Mouse (Mus musculus): ENCODE data around the gene Cacna1c. TPM values are rescaled to one million over a fixed set of nuclear protein-coding genes. Genes with fewer than 3 reads are reported as not detected.

Cacna1c gene
- polyA plus RNA-seq, 1 experiment from 2014 or later: 9.8 TPM

GRCm38 (mm10) chr6:118817928-118818503 lies 378.2 kb downstream of the Cacna1c start:
- no peak overlapping the region for H3K4me2 ChIP-seq (replicated peaks; ENCODE audit: low read depth, low read length)
- no peaks in the 10 kb centered on the region for H3K36me3 ChIP-seq (ENCODE audit: control insufficient read depth, insufficient read depth, low read length)
- H3K27ac ChIP-seq (ENCODE audit: low read length): no peak overlapping the region
- H3K27me3 ChIP-seq (ENCODE audit: control insufficient read depth, insufficient read depth, low read length): no peaks in the 10 kb centered on the region
- no peak overlapping the region for H3K9ac ChIP-seq (replicated peaks; ENCODE audit: low read depth, low read length)
- ATAC-seq (ENCODE audit: insufficient number of reproducible peaks, insufficient read depth, low FRiP score, low read depth): no peak
- peaks cover 3% of the 10 kb centered on the region; the same call in 1 of the 2 replicates for H3K4me1 ChIP-seq (ENCODE audit: control insufficient read depth, insufficient read depth, low read length)
- H3K9me3 ChIP-seq (ENCODE audit: control insufficient read depth, low read depth, low read length): no peaks in the 10 kb centered on the region
- H3K4me3 ChIP-seq (ENCODE audit: low read depth, low read length): no peak overlapping the region
- 50% methylated on average over 5 of the region's 5 CpGs for WGBS

- H3K4me1 ChIP-seq (ENCODE audit: control insufficient read depth, insufficient read depth, low read length): peaks cover 3% of the 10 kb centered on the region; the same call in 1 of the 2 replicates
- H3K27ac ChIP-seq (ENCODE audit: low read length): no peak overlapping the region
- no peak overlapping the region for H3K4me2 ChIP-seq (replicated peaks; ENCODE audit: low read depth, low read length)
- no peaks in the 10 kb centered on the region for H3K27me3 ChIP-seq (ENCODE audit: control insufficient read depth, insufficient read depth, low read length)
- ATAC-seq (ENCODE audit: insufficient number of reproducible peaks, insufficient read depth, low FRiP score, low read depth): no peak
- no peaks in the 10 kb centered on the region for H3K9me3 ChIP-seq (ENCODE audit: control insufficient read depth, low read depth, low read length)
- no peak overlapping the region for H3K4me3 ChIP-seq (ENCODE audit: low read depth, low read length)
- no peaks in the 10 kb centered on the region for H3K36me3 ChIP-seq (ENCODE audit: control insufficient read depth, insufficient read depth, low read length)
- no peak overlapping the region for H3K9ac ChIP-seq (replicated peaks; ENCODE audit: low read depth, low read length)
- WGBS: 82% methylated on average over 6 of the region's 6 CpGs
Observed at GRCm38 (mm10) chr6:118816253-118816652, 380.0 kb downstream of the Cacna1c start.

GRCm38 (mm10) chr6:118812556-118812955 lies 383.7 kb downstream of the Cacna1c start:
- ATAC-seq (ENCODE audit: insufficient number of reproducible peaks, insufficient read depth, low FRiP score, low read depth): no peak
- Histone ChIP-seq H3K4me1 (ENCODE audit: control insufficient read depth, insufficient read depth, low read length) (no peaks in the 10 kb centered on the region), H3K4me3 (ENCODE audit: low read depth, low read length) (no peak overlapping the region), H3K9ac (replicated peaks; ENCODE audit: low read depth, low read length) (no peak overlapping the region), H3K27ac (ENCODE audit: low read length) (no peak overlapping the region), H3K36me3 (ENCODE audit: control insufficient read depth, insufficient read depth, low read length) (no peaks in the 10 kb centered on the region), H3K27me3 (ENCODE audit: control insufficient read depth, insufficient read depth, low read length) (no peaks in the 10 kb centered on the region), H3K4me2 (replicated peaks; ENCODE audit: low read depth, low read length) (no peak overlapping the region), H3K9me3 (ENCODE audit: control insufficient read depth, low read depth, low read length) (no peaks in the 10 kb centered on the region)
- 70% methylated on average over 3 of the region's 3 CpGs for WGBS

- ATAC-seq (ENCODE audit: insufficient number of reproducible peaks, insufficient read depth, low FRiP score, low read depth): no peak
- no peak overlapping the region for H3K4me3 ChIP-seq (ENCODE audit: low read depth, low read length)
- H3K27me3 ChIP-seq (ENCODE audit: control insufficient read depth, insufficient read depth, low read length): no peaks in the 10 kb centered on the region
- H3K9me3 ChIP-seq (ENCODE audit: control insufficient read depth, low read depth, low read length): no peaks in the 10 kb centered on the region
- no peaks in the 10 kb centered on the region for H3K36me3 ChIP-seq (ENCODE audit: control insufficient read depth, insufficient read depth, low read length)
- no peak overlapping the region for H3K4me2 ChIP-seq (replicated peaks; ENCODE audit: low read depth, low read length)
- H3K27ac ChIP-seq (ENCODE audit: low read length): no peak overlapping the region
- no peaks in the 10 kb centered on the region for H3K4me1 ChIP-seq (ENCODE audit: control insufficient read depth, insufficient read depth, low read length)
- 85% methylated on average over 4 of the region's 4 CpGs for WGBS
- H3K9ac ChIP-seq (replicated peaks; ENCODE audit: low read depth, low read length): no peak overlapping the region
Observed at GRCm38 (mm10) chr6:118812007-118812406, 384.2 kb downstream of the Cacna1c start.

GRCm38 (mm10) chr6:118810834-118811233 lies 385.4 kb downstream of the Cacna1c start:
- no peaks in the 10 kb centered on the region for H3K4me1 ChIP-seq (ENCODE audit: control insufficient read depth, insufficient read depth, low read length)
- H3K27me3 ChIP-seq (ENCODE audit: control insufficient read depth, insufficient read depth, low read length): no peaks in the 10 kb centered on the region
- no peak overlapping the region for H3K4me3 ChIP-seq (ENCODE audit: low read depth, low read length)
- H3K36me3 ChIP-seq (ENCODE audit: control insufficient read depth, insufficient read depth, low read length): no peaks in the 10 kb centered on the region
- ATAC-seq (ENCODE audit: insufficient number of reproducible peaks, insufficient read depth, low FRiP score, low read depth): no peak
- no peak overlapping the region for H3K27ac ChIP-seq (ENCODE audit: low read length)
- H3K4me2 ChIP-seq (replicated peaks; ENCODE audit: low read depth, low read length): no peak overlapping the region
- H3K9ac ChIP-seq (replicated peaks; ENCODE audit: low read depth, low read length): no peak overlapping the region
- H3K9me3 ChIP-seq (ENCODE audit: control insufficient read depth, low read depth, low read length): no peaks in the 10 kb centered on the region
- WGBS: 26% methylated on average over 1 of the region's 1 CpGs

- Histone ChIP-seq H3K9ac (replicated peaks; ENCODE audit: low read depth, low read length) (no peak overlapping the region), H3K36me3 (ENCODE audit: control insufficient read depth, insufficient read depth, low read length) (no peaks in the 10 kb centered on the region), H3K4me3 (ENCODE audit: low read depth, low read length) (no peak overlapping the region), H3K9me3 (ENCODE audit: control insufficient read depth, low read depth, low read length) (no peaks in the 10 kb centered on the region), H3K27ac (ENCODE audit: low read length) (no peak overlapping the region), H3K4me2 (replicated peaks; ENCODE audit: low read depth, low read length) (no peak overlapping the region), H3K4me1 (ENCODE audit: control insufficient read depth, insufficient read depth, low read length) (no peaks in the 10 kb centered on the region), H3K27me3 (ENCODE audit: control insufficient read depth, insufficient read depth, low read length) (no peaks in the 10 kb centered on the region)
- ATAC-seq (ENCODE audit: insufficient number of reproducible peaks, insufficient read depth, low FRiP score, low read depth): no peak
- 91% methylated on average over 4 of the region's 4 CpGs for WGBS
Observed at GRCm38 (mm10) chr6:118805139-118805538, 391.1 kb downstream of the Cacna1c start.

GRCm38 (mm10) chr6:118802286-118802685 lies 393.9 kb downstream of the Cacna1c start:
- no peaks in the 10 kb centered on the region for H3K36me3 ChIP-seq (ENCODE audit: control insufficient read depth, insufficient read depth, low read length)
- no peak overlapping the region for H3K4me2 ChIP-seq (replicated peaks; ENCODE audit: low read depth, low read length)
- no peaks in the 10 kb centered on the region for H3K27me3 ChIP-seq (ENCODE audit: control insufficient read depth, insufficient read depth, low read length)
- no peaks in the 10 kb centered on the region for H3K9me3 ChIP-seq (ENCODE audit: control insufficient read depth, low read depth, low read length)
- no peak for ATAC-seq (ENCODE audit: insufficient number of reproducible peaks, insufficient read depth, low FRiP score, low read depth)
- WGBS: 69% methylated on average over 11 of the region's 11 CpGs
- no peak overlapping the region for H3K27ac ChIP-seq (ENCODE audit: low read length)
- H3K4me1 ChIP-seq (ENCODE audit: control insufficient read depth, insufficient read depth, low read length): no peaks in the 10 kb centered on the region
- H3K4me3 ChIP-seq (ENCODE audit: low read depth, low read length): no peak overlapping the region
- H3K9ac ChIP-seq (replicated peaks; ENCODE audit: low read depth, low read length): no peak overlapping the region

GRCm38 (mm10) chr6:118796393-118796792 lies 399.8 kb downstream of the Cacna1c start:
- no peak overlapping the region for H3K9ac ChIP-seq (replicated peaks; ENCODE audit: low read depth, low read length)
- peaks cover 13% of the 10 kb centered on the region for H3K4me1 ChIP-seq (ENCODE audit: control insufficient read depth, insufficient read depth, low read length)
- no peaks in the 10 kb centered on the region for H3K9me3 ChIP-seq (ENCODE audit: control insufficient read depth, low read depth, low read length)
- H3K4me3 ChIP-seq (ENCODE audit: low read depth, low read length): no peak overlapping the region
- no peak overlapping the region for H3K27ac ChIP-seq (ENCODE audit: low read length)
- no peaks in the 10 kb centered on the region for H3K27me3 ChIP-seq (ENCODE audit: control insufficient read depth, insufficient read depth, low read length)
- no peak for ATAC-seq (ENCODE audit: insufficient number of reproducible peaks, insufficient read depth, low FRiP score, low read depth)
- no peak overlapping the region for H3K4me2 ChIP-seq (replicated peaks; ENCODE audit: low read depth, low read length)
- 90% methylated on average over 4 of the region's 4 CpGs for WGBS
- no peaks in the 10 kb centered on the region for H3K36me3 ChIP-seq (ENCODE audit: control insufficient read depth, insufficient read depth, low read length)

GRCm38 (mm10) chr6:118795716-118796115 lies 400.5 kb downstream of the Cacna1c start:
- Histone ChIP-seq H3K27me3 (ENCODE audit: control insufficient read depth, insufficient read depth, low read length) (no peaks in the 10 kb centered on the region), H3K9ac (replicated peaks; ENCODE audit: low read depth, low read length) (no peak overlapping the region), H3K36me3 (ENCODE audit: control insufficient read depth, insufficient read depth, low read length) (no peaks in the 10 kb centered on the region), H3K27ac (ENCODE audit: low read length) (no peak overlapping the region), H3K4me3 (ENCODE audit: low read depth, low read length) (no peak overlapping the region), H3K4me1 (ENCODE audit: control insufficient read depth, insufficient read depth, low read length) (peaks cover 13% of the 10 kb centered on the region), H3K9me3 (ENCODE audit: control insufficient read depth, low read depth, low read length) (no peaks in the 10 kb centered on the region), H3K4me2 (replicated peaks; ENCODE audit: low read depth, low read length) (no peak overlapping the region)
- no peak for ATAC-seq (ENCODE audit: insufficient number of reproducible peaks, insufficient read depth, low FRiP score, low read depth)

Data from stomach, embryonic 14.5 days (tissue).